Mouse (Mus musculus) heart, embryonic 12.5 days (tissue): ENCODE data around the gene Ptprc. TPM values are rescaled to one million over a fixed set of nuclear protein-coding genes. Genes with fewer than 3 reads are reported as not detected.

Experiments
- ATAC-seq: fragments of 200-750 bp; cut with Nextera tagmentation; 2 replicates; pipeline ENCODE4 v1.8.0; 2017; ENCODE audit warnings: moderate TSS enrichment, moderate library complexity; ENCODE audit not compliant: insufficient number of reproducible peaks, low FRiP score
- H3K27ac ChIP-seq: fragments of 300-500 bp; sonication (generic); 2 replicates; pipeline ENCODE4 v1.5.1; 2016; ENCODE audit warnings: mild to moderate bottlenecking, moderate library complexity; ENCODE audit not compliant: poor library complexity, severe bottlenecking
- H3K27me3 ChIP-seq: fragments of 300-500 bp; sonication (generic); replicated peaks from 2 replicates; pipeline ENCODE4 v1.6.1; 2016; ENCODE audit warnings: mild to moderate bottlenecking, moderate library complexity
- H3K36me3 ChIP-seq: fragments of 300-500 bp; sonication (generic); 2 replicates; pipeline ENCODE4 v1.6.1; 2016; ENCODE audit warnings: mild to moderate bottlenecking, moderate library complexity
- H3K4me1 ChIP-seq: fragments of 300-500 bp; sonication (generic); replicated peaks from 2 replicates; pipeline ENCODE4 v1.6.1; 2016; ENCODE audit warnings: mild to moderate bottlenecking
- H3K4me2 ChIP-seq: fragments of 300-500 bp; sonication (generic); 2 replicates; pipeline ENCODE4 v1.6.1; 2016; ENCODE audit warnings: mild to moderate bottlenecking, moderate library complexity
- H3K4me3 ChIP-seq: fragments of 300-500 bp; sonication (generic); 2 replicates; pipeline ENCODE4 v1.5.1; 2016; ENCODE audit warnings: mild to moderate bottlenecking
- H3K9ac ChIP-seq: fragments of 300-500 bp; sonication (generic); 2 replicates; pipeline ENCODE4 v1.6.1; 2016; ENCODE audit warnings: mild to moderate bottlenecking, moderate library complexity
- H3K9me3 ChIP-seq: fragments of 300-500 bp; sonication (generic); replicated peaks from 2 replicates; pipeline ENCODE4 v1.6.1; 2016; ENCODE audit warnings: mild to moderate bottlenecking, moderate library complexity
- WGBS: fragments of 180-500 bp; shearing (Covaris S2); methylation state at CpG from one replicate; pipeline ENCODE4 v1.1.7; 2016; 5-methylcytosine and 5-hydroxymethylcytosine counted together
- polyA plus RNA-seq: library from polyadenylated mRNA; unstranded; fragments of >200 nt; fragmentation: Nextera tagmentation; extraction: Ambion mirVana; gene quantifications from 2 replicates; pipeline ENCODE4 v1.2.1, GENCODE M21; 2016

The Ptprc gene
- polyA plus RNA-seq, 1 experiment from 2014 or later = 0.83 TPM

- Histone ChIP-seq H3K36me3 (no peaks in the 10 kb centered on the region), H3K4me1 (no peaks in the 10 kb centered on the region), H3K4me2 (no peak overlapping the region), H3K9ac (no peak overlapping the region), H3K27me3 (no peaks in the 10 kb centered on the region), H3K27ac (no peak overlapping the region), H3K9me3 (no peaks in the 10 kb centered on the region), H3K4me3 (no peak overlapping the region)
- WGBS = 60% methylated on average over 4 of the region's 4 CpGs
- no peak for ATAC-seq
These were observed 26.7 kb downstream of the Ptprc start for GRCm38 (mm10) chr1:138148844-138149243.

- Histone ChIP-seq H3K9ac (no peak overlapping the region), H3K27ac (no peak overlapping the region), H3K4me1 (no peaks in the 10 kb centered on the region), H3K9me3 (no peaks in the 10 kb centered on the region), H3K4me2 (no peak overlapping the region), H3K27me3 (no peaks in the 10 kb centered on the region), H3K4me3 (no peak overlapping the region), H3K36me3 (no peaks in the 10 kb centered on the region)
- 62% methylated on average over 2 of the region's 2 CpGs for WGBS
- no peak for ATAC-seq
These were observed 29.9 kb downstream of the Ptprc start for GRCm38 (mm10) chr1:138145571-138145970.

GRCm38 (mm10) chr1:138145148-138145547, 30.4 kb downstream of the Ptprc start:
- Histone ChIP-seq H3K9ac (no peak overlapping the region), H3K4me3 (no peak overlapping the region), H3K4me2 (no peak overlapping the region), H3K36me3 (no peaks in the 10 kb centered on the region), H3K4me1 (no peaks in the 10 kb centered on the region), H3K9me3 (no peaks in the 10 kb centered on the region), H3K27ac (no peak overlapping the region), H3K27me3 (no peaks in the 10 kb centered on the region)
- no peak for ATAC-seq
- 73% methylated on average over 3 of the region's 3 CpGs for WGBS

- Histone ChIP-seq H3K4me1 (no peaks in the 10 kb centered on the region), H3K9me3 (no peaks in the 10 kb centered on the region), H3K4me3 (no peak overlapping the region), H3K27me3 (no peaks in the 10 kb centered on the region), H3K4me2 (no peak overlapping the region), H3K36me3 (no peaks in the 10 kb centered on the region), H3K27ac (no peak overlapping the region), H3K9ac (no peak overlapping the region)
- WGBS = 74% methylated on average over 5 of the region's 5 CpGs
- ATAC-seq = no peak
These were observed 31.1 kb downstream of the Ptprc start for GRCm38 (mm10) chr1:138144365-138144764.

- Histone ChIP-seq H3K4me1 (0 out of 2 replicates have a peak, but pooled peaks cover 4% of the 10 kb centered on the region), H3K27me3 (no peaks in the 10 kb centered on the region), H3K36me3 (no peaks in the 10 kb centered on the region), H3K4me3 (no peak overlapping the region), H3K9me3 (no peaks in the 10 kb centered on the region), H3K9ac (no peak overlapping the region), H3K4me2 (no peak overlapping the region), H3K27ac (no peak overlapping the region)
- 63% methylated on average over 4 of the region's 4 CpGs for WGBS
- no peak for ATAC-seq
These were observed 34.7 kb downstream of the Ptprc start for GRCm38 (mm10) chr1:138140769-138141168.

- no peak for ATAC-seq
- Histone ChIP-seq H3K4me2 (no peak overlapping the region), H3K4me3 (no peak overlapping the region), H3K4me1 (0 out of 2 replicates have a peak, but pooled peaks cover 4% of the 10 kb centered on the region), H3K36me3 (no peaks in the 10 kb centered on the region), H3K9ac (no peak overlapping the region), H3K27ac (no peak overlapping the region), H3K27me3 (no peaks in the 10 kb centered on the region), H3K9me3 (no peaks in the 10 kb centered on the region)
- WGBS = 88% methylated on average over 4 of the region's 4 CpGs
These were observed 37.8 kb downstream of the Ptprc start for GRCm38 (mm10) chr1:138137696-138138095.

- 0 out of 2 replicates have a peak, but pooled peaks cover 4% of the 10 kb centered on the region for H3K4me1 ChIP-seq
- H3K4me3 ChIP-seq = no peak overlapping the region
- WGBS = 86% methylated on average over 6 of the region's 6 CpGs
- H3K9me3 ChIP-seq = no peaks in the 10 kb centered on the region
- no peaks in the 10 kb centered on the region for H3K27me3 ChIP-seq
- ATAC-seq = no peak
- no peak overlapping the region for H3K4me2 ChIP-seq
- H3K27ac ChIP-seq = no peak overlapping the region
- H3K36me3 ChIP-seq = no peaks in the 10 kb centered on the region
- H3K9ac ChIP-seq = no peak overlapping the region
These were observed 38.4 kb downstream of the Ptprc start for GRCm38 (mm10) chr1:138137024-138137577.

- WGBS = 49% methylated on average over 17 of the region's 17 CpGs
- Histone ChIP-seq H3K4me2 (peak overlapping the region; percentile 53), H3K4me1 (0 out of 2 replicates have a peak, but pooled peaks cover 4% of the 10 kb centered on the region), H3K9me3 (no peaks in the 10 kb centered on the region), H3K27ac (no peak overlapping the region), H3K4me3 (peak overlapping the region; percentile 10; the same call in 1 of the 2 replicates), H3K36me3 (no peaks in the 10 kb centered on the region), H3K27me3 (no peaks in the 10 kb centered on the region), H3K9ac (no peak overlapping the region)
- no peak for ATAC-seq
These were observed 39.1 kb downstream of the Ptprc start for GRCm38 (mm10) chr1:138136373-138136779.

- 0 out of 2 replicates have a peak, but pooled peaks cover 4% of the 10 kb centered on the region for H3K4me1 ChIP-seq
- no peak for ATAC-seq
- H3K4me3 ChIP-seq = peak overlapping the region; percentile 10; the same call in 1 of the 2 replicates
- no peaks in the 10 kb centered on the region for H3K27me3 ChIP-seq
- no peaks in the 10 kb centered on the region for H3K9me3 ChIP-seq
- 72% methylated on average over 9 of the region's 9 CpGs for WGBS
- H3K27ac ChIP-seq = no peak overlapping the region
- peak overlapping the region; percentile 53 for H3K4me2 ChIP-seq
- H3K9ac ChIP-seq = no peak overlapping the region
- H3K36me3 ChIP-seq = no peaks in the 10 kb centered on the region
These were observed 39.7 kb downstream of the Ptprc start for GRCm38 (mm10) chr1:138135637-138136372.

- Histone ChIP-seq H3K4me2 (no peak overlapping the region), H3K9ac (no peak overlapping the region), H3K4me1 (0 out of 2 replicates have a peak, but pooled peaks cover 4% of the 10 kb centered on the region), H3K36me3 (no peaks in the 10 kb centered on the region), H3K9me3 (no peaks in the 10 kb centered on the region), H3K27ac (no peak overlapping the region), H3K4me3 (no peak overlapping the region), H3K27me3 (no peaks in the 10 kb centered on the region)
- no peak for ATAC-seq
These were observed 40.4 kb downstream of the Ptprc start for GRCm38 (mm10) chr1:138135117-138135516.

- WGBS = 62% methylated on average over 6 of the region's 6 CpGs
- Histone ChIP-seq H3K27ac (no peak overlapping the region), H3K9ac (no peak overlapping the region), H3K9me3 (no peaks in the 10 kb centered on the region), H3K4me2 (no peak overlapping the region), H3K27me3 (no peaks in the 10 kb centered on the region), H3K4me3 (no peak overlapping the region), H3K36me3 (no peaks in the 10 kb centered on the region), H3K4me1 (0 out of 2 replicates have a peak, but pooled peaks cover 4% of the 10 kb centered on the region)
- no peak for ATAC-seq
These were observed 41.2 kb downstream of the Ptprc start for GRCm38 (mm10) chr1:138134324-138134723.
